Mouse (Mus musculus) erythroblast, adult 5-6 weeks (primary cell): ENCODE data around the gene Gm9999. TPM values are rescaled to one million over a fixed set of nuclear protein-coding genes. Genes with fewer than 3 reads are reported as not detected.
A peak's percentile ranks its signal among the peaks of the same experiment; 100 is the strongest.

Experiments used
- ATAC-seq: replicated peaks from 2 replicates; pipeline ENCODE4 v1.8.0; 2016; ENCODE audit warnings: moderate number of reproducible peaks, mild to moderate bottlenecking, moderate TSS enrichment, inconsistent platforms; ENCODE audit not compliant: poor library complexity, low FRiP score, severe bottlenecking
- total RNA-seq, 2 experiments: library from RNA; stranded (forward) in 1 of 2; stranded (reverse) in 1 of 2; fragments of 150-400 nt in 1 of 2; fragments of 200-764, 138-1000 nt in 1 of 2; gene quantifications; 2 replicates each; pipeline versions ENCODE4 v1.2.3 to v1.2.4; 2015 to 2017; ENCODE audit warnings: low replicate concordance in 2 of 2

The Gm9999 gene
- total RNA-seq (2015; ENCODE audit: low replicate concordance): not detected in 2 replicates
- not detected in 2 replicates for total RNA-seq (2017; ENCODE audit: low replicate concordance)

- no peak for ATAC-seq
Observed at GRCm38 (mm10) chr7:46983280-46983679, at the start of gene Gm9999. Gm9999 (plus strand) TSS chr7:46983580.

- ATAC-seq: no peak
Observed at GRCm38 (mm10) chr7:46934788-46935187, 48.6 kb upstream of the Gm9999 start.

DNA sequence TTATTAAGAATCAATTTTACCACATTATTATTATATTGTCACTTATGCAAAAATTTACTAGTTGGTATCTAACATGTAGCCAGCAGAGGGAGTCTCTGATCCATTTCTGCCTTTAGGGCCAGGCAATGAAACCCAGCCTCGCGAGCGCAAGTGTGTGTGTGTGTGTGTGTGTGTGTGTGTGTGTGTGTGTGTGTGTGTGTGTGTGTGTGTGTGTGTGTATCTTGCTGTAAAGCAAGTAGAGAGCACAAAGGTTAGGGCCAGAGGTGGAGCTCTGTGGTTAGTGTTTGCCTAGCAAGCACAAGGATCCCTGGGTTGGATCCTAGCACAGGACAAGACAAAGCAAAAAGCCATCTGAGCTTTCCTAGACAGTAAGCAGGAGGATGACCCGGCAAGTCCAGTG, 47.5 kb upstream of the Gm9999 start:
- ATAC-seq: no peak

GRCm38 (mm10) chr7:46957831-46958691, 25.3 kb upstream of the Gm9999 start, which contains the start of gene Uevld:
Uevld (minus strand) TSS chr7:46958527.
- ATAC-seq: peak; percentile 96

DNA sequence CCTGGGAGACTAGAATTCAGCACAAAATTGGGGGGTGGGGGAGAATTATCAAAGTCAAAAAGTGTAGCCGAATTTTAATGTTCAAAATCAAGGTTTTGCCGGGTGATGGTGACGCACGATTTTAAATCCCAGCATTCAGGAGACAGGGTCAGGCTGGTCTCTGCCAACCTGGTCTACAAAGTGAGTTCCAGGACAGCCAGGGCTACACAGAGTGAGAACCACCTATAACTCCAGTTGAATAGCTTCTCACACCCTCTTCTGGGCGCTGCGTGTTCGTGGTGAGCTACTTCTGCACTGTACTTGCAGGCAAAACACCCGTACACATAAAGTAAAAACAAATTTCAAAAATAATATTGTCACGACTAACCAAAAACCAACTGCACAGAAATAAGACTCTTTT, 24.5 kb upstream of the Gm9999 start:
- no peak for ATAC-seq

DNA sequence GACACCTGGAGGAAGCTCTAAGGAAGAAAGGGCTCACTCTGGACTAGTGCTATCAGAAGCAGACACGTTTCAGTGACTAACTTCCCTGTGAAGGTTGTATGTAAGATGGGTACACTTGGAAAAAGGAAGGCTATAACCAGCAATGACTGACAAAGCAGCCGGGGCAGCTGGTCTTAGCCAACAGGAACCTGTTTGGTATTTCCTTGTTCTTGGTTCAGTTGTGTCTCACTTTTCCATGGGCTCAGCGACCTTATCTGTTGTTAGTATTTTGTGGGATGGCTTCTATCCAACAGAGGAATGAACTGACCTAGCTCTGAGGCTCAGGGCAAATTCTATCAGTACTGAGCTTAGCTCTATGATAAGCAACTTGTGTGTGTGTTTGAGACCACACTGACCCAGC, 22.4 kb upstream of the Gm9999 start:
- no peak for ATAC-seq

- no peak for ATAC-seq
Observed at GRCm38 (mm10) chr7:46962132-46962531, 21.2 kb upstream of the Gm9999 start.

DNA sequence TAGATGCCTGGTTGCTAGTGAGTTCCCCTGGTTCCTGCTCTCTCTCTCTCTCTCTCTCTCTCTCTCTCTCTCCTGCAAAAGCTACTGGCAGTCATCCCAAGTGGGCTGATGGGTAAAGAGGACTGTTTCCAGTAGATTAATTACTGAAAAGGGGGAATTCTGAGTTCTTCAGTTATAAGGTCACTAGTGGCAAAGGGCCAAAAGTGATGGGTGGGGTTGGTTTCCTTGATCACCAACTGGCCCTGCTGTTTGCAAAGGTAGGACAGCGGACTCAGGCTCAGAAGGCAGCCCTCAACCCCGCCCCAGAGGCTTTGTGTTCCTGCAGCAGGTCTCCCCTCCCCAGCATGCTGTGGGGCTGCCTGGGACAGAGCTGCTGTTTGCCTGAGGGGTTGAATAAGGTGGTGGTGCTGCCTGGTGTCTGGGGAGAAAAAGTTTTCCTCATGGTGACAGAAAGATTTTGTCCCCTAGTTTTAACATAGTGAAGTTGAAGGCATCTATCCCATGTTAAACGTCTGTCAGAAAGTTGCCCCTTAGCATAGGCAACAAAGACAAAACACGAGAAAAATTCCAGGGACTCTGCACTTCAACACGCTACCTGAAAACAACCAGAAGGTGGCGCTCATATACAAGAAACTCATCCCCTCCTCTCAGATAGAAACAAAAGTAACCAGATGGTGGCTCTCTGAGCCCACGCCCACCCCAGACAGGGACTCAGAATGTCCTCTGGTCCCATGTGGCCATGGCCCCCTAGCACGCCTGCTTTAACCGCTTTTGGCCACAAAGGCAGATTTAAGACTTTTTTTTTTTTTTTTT, 20.4 kb upstream of the Gm9999 start:
- ATAC-seq: peak; percentile 55

- no peak for ATAC-seq
Observed at GRCm38 (mm10) chr7:46964070-46964469, 19.3 kb upstream of the Gm9999 start.

DNA sequence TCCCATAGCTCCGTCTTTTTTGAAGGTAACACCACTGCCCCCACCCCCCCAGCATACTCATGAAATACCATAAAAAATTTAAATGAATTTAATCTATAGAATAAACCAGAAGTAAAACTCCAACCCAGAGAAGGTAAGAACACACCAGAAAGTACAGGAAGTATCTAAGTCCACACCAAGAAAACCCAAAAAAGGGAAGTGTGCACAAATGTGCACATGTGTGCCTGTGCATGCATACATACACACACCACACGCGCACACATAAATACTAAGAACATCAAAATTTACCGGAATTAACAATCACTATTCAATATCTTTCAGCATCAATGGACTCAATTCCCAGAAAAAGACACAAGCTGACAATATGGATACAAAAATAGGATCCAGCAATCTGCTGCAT, 13.5 kb upstream of the Gm9999 start:
- no peak for ATAC-seq

GRCm38 (mm10) chr7:46974648-46975047, 8.7 kb upstream of the Gm9999 start:
- no peak for ATAC-seq

GRCm38 (mm10) chr7:46975456-46975855, 7.9 kb upstream of the Gm9999 start:
- ATAC-seq: no peak

GRCm38 (mm10) chr7:46985718-46986505, 2.5 kb downstream of the Gm9999 start:
- no peak for ATAC-seq

- ATAC-seq: no peak
Observed at GRCm38 (mm10) chr7:46986646-46987045, 3.3 kb downstream of the Gm9999 start.

- ATAC-seq: no peak
Observed at GRCm38 (mm10) chr7:46987073-46987472, 3.7 kb downstream of the Gm9999 start.

GRCm38 (mm10) chr7:46989387-46989786, 6.0 kb downstream of the Gm9999 start:
- ATAC-seq: peak; percentile 68

- no peak for ATAC-seq
Observed at GRCm38 (mm10) chr7:46993079-46993478, 9.7 kb downstream of the Gm9999 start.

DNA sequence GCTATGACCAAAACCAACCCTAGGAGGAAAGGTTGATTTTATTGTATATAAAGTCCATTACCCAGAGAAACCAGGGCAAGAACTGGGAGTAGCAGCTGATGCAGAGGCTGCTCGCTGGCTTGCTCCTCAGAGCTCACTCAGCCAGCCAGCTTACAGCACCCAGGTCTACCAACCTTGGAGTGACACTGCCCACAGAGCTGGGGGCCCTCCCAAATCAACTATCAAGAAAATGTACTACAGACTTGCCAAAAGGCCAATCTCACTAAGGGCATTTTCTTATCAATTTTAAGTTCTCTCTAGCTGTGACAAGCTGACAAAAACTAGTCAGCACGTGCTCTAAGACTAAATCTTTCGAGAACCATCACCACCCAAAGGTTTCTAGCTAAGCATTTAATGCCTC, 12.2 kb downstream of the Gm9999 start:
- no peak for ATAC-seq

GRCm38 (mm10) chr7:46997008-46997407, 13.6 kb downstream of the Gm9999 start:
- ATAC-seq: no peak
